Mouse (Mus musculus) forebrain, embryonic 16.5 days (tissue): ENCODE measurements around the gene Hgd. TPM values are rescaled to one million over a fixed set of nuclear protein-coding genes. Genes with fewer than 3 reads are reported as not detected.

Experiments used
- ATAC-seq: fragments of 200-750 bp; cut with Nextera tagmentation; 2 replicates; pipeline ENCODE4 v1.8.0; 2017; ENCODE audit warnings: mild to moderate bottlenecking, moderate library complexity
- H3K27ac ChIP-seq: fragments of 300-500 bp; sonication (generic); 2 replicates; pipeline ENCODE4 v1.5.1; 2014; ENCODE audit warnings: low read length, control low read depth
- H3K27me3 ChIP-seq: fragments of 300-500 bp; sonication (generic); replicated peaks from 2 replicates; pipeline ENCODE4 v1.6.1; 2014; ENCODE audit warnings: low read length; ENCODE audit not compliant: control insufficient read depth, insufficient read depth
- H3K36me3 ChIP-seq: fragments of 300-500 bp; sonication (generic); 2 replicates; pipeline ENCODE4 v1.6.1; 2014; ENCODE audit not compliant: control insufficient read depth, insufficient read depth
- H3K4me1 ChIP-seq: fragments of 300-500 bp; sonication (generic); replicated peaks from 2 replicates; pipeline ENCODE4 v1.6.1; 2014; ENCODE audit warnings: low read length; ENCODE audit not compliant: control insufficient read depth, insufficient read depth
- H3K4me2 ChIP-seq: fragments of 300-500 bp; sonication (generic); 2 replicates; pipeline ENCODE4 v1.6.1; 2014; ENCODE audit warnings: mild to moderate bottlenecking, low read length, control low read depth
- H3K4me3 ChIP-seq: fragments of 300-500 bp; sonication (generic); replicated peaks from 2 replicates; pipeline ENCODE4 v1.5.1; 2014; ENCODE audit warnings: mild to moderate bottlenecking, low read length, control low read depth
- H3K9ac ChIP-seq: fragments of 300-500 bp; sonication (generic); replicated peaks from 2 replicates; pipeline ENCODE4 v1.6.1; 2014; ENCODE audit warnings: low read depth, low read length, control low read depth
- H3K9me3 ChIP-seq: fragments of 300-500 bp; sonication (generic); 2 replicates; pipeline ENCODE4 v1.6.1; 2016; ENCODE audit warnings: low read length; ENCODE audit not compliant: control insufficient read depth
- WGBS: fragments of 180-500 bp; shearing (Covaris S2); extraction: QIAGEN DNeasy Blood & Tissue Kit; methylation state at CpG from one replicate; pipeline ENCODE4 v1.1.7; 2014; 5-methylcytosine and 5-hydroxymethylcytosine counted together
- polyA plus RNA-seq: library from polyadenylated mRNA; unstranded; fragments of >200 nt; fragmentation: Nextera tagmentation; extraction: Ambion mirVana; gene quantifications from 2 replicates; pipeline ENCODE4 v1.2.1, GENCODE M21; 2015

Hgd gene
- polyA plus RNA-seq = 0.19 and 0.23 TPM in 2 replicates

DNA sequence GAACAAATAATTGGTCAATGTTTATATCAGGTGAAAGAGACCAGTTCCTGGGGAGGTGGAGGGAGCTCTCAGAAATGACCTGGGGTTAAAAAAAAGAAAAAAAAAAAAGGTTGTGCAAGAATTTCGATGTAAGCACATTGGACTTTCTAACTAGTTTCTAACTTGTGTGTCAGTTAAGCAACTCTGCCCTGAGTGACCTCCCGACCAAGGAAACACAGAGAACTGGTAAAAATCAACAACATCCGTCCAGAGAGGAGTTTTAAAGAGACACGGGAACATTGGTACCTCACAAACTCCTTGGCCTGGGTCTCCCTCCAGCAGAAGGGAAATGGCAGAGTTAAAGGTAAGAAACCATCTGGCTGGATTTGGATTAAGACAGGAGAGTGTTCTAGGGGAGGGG, at the start of gene Hgd:
TSS of gene Hgd (plus strand) at position 160 of the 400 bp plus-strand sequence.
- Histone ChIP-seq H3K36me3 (no peaks in the 10 kb centered on the region), H3K4me1 (peaks cover 19% of the 10 kb centered on the region), H3K4me2 (no peak within 1 kb of the TSS), H3K27ac (no peak within 1 kb of the TSS), H3K27me3 (no peaks in the 10 kb centered on the region), H3K9ac (no peak within 1 kb of the TSS), H3K4me3 (no peak within 1 kb of the TSS), H3K9me3 (no peaks in the 10 kb centered on the region)
- 79% methylated on average over 4 of the region's 4 CpGs for WGBS
- ATAC-seq = no peak

DNA sequence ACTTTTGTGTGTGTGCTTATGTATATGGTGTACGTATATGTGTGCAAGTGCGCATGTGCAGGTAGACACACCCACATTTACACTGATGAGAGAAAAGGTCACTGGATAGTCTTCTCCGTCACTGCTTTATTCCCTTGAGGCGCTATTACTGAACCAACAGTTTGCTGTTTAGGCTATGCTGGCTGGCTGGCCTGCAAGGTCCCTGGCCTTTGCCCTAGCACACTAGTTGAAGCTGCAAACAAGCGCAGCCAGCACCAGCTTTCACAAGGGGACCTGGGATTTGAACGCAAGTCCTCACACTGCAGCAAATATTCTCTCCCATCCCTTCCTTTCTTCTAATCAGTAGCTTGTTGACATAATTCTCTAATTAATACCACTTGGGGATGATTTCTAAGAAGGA, 49.8 kb upstream of the Hgd start:
- no peak for ATAC-seq
- H3K27ac ChIP-seq = no peak overlapping the region
- no peaks in the 10 kb centered on the region for H3K9me3 ChIP-seq
- 94% methylated on average over 6 of the region's 6 CpGs for WGBS
- no peak overlapping the region for H3K4me3 ChIP-seq
- H3K36me3 ChIP-seq = no peaks in the 10 kb centered on the region
- no peak overlapping the region for H3K9ac ChIP-seq
- H3K27me3 ChIP-seq = no peaks in the 10 kb centered on the region
- no peaks in the 10 kb centered on the region for H3K4me1 ChIP-seq
- no peak overlapping the region for H3K4me2 ChIP-seq

DNA sequence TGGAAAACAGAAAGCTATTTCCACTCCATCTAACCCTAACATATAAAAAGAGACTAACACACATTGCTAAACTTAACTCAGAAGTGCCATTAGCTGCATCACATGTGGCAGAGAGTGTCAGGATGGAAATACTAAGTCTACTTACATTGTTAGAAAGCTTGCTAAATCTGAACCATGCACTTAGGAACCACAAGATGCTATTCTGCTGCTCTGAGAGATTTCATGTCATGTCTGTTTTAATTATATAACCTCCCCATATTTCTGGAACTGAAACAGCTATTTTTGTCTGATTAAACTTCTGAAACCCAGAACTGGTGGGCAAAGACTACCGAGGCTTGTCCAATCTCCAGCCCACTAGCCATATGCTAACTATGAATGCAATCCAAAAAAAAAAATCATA, 47.9 kb upstream of the Hgd start:
- no peak overlapping the region for H3K4me3 ChIP-seq
- H3K27me3 ChIP-seq = no peaks in the 10 kb centered on the region
- H3K27ac ChIP-seq = no peak overlapping the region
- 89% methylated on average over 1 of the region's 1 CpGs for WGBS
- no peaks in the 10 kb centered on the region for H3K4me1 ChIP-seq
- H3K36me3 ChIP-seq = no peaks in the 10 kb centered on the region; the same call in 1 of the 2 replicates
- no peaks in the 10 kb centered on the region for H3K9me3 ChIP-seq
- no peak overlapping the region for H3K9ac ChIP-seq
- ATAC-seq = no peak
- no peak overlapping the region for H3K4me2 ChIP-seq

DNA sequence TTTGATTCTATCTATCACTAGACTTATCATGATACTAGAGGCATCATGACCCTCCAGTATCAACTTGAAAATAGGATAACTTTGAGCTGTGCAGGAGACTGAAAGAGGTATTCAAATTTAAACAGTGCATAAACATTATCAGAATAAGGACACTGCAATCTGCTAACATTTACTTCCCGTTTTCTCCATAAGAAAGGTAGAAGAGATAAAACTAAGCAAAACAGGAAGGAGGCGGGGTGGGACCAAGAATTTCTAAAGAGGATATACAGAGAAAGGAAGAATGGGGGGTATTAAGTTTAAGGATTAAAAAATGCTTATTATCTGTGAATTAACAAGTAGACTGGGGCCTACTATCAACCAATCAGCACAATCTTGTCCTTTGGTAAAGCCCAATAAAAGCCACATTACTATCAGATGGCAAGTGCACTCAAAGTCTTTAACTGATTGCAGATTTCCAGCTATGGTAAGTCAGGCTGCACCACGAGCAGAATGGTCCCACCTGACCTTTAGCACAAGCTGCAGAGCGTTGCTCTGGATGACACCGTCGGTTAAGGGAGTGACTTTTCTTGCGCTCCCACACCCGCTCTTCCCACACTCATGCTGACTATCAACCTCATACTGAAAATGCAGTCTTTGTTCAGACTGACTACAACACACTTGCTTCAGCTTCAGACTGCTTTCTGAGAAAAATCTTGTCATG, 46.4 kb upstream of the Hgd start:
- Histone ChIP-seq H3K27me3 (no peaks in the 10 kb centered on the region), H3K4me2 (no peak overlapping the region), H3K9ac (no peak overlapping the region), H3K9me3 (no peaks in the 10 kb centered on the region), H3K4me1 (peaks cover 9% of the 10 kb centered on the region), H3K4me3 (no peak overlapping the region), H3K27ac (no peak overlapping the region), H3K36me3 (no peaks in the 10 kb centered on the region; the same call in 1 of the 2 replicates)
- 93% methylated on average over 8 of the region's 8 CpGs for WGBS
- no peak for ATAC-seq

DNA sequence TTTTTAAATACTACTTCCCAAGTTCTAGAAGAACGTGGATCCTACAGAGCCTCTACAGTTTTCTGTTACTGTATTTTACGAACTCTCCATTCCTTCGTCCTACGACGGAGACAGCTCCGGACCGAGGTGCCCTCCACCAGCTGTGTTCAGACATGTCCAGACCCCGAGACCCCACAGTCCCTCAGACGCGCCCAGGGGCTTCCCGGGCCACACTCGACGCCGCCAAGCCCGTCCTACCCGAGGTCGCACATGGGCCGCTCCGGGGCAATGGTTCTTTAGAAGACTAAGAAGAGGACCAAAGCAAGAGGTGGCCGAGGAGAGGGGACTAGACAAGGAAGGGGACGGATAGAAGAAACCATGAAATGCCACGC, 40.7 kb upstream of the Hgd start:
- H3K27me3 ChIP-seq = no peaks in the 10 kb centered on the region
- peak; percentile 48 for ATAC-seq
- WGBS = under 1% methylated on average over 22 of the region's 22 CpGs

DNA sequence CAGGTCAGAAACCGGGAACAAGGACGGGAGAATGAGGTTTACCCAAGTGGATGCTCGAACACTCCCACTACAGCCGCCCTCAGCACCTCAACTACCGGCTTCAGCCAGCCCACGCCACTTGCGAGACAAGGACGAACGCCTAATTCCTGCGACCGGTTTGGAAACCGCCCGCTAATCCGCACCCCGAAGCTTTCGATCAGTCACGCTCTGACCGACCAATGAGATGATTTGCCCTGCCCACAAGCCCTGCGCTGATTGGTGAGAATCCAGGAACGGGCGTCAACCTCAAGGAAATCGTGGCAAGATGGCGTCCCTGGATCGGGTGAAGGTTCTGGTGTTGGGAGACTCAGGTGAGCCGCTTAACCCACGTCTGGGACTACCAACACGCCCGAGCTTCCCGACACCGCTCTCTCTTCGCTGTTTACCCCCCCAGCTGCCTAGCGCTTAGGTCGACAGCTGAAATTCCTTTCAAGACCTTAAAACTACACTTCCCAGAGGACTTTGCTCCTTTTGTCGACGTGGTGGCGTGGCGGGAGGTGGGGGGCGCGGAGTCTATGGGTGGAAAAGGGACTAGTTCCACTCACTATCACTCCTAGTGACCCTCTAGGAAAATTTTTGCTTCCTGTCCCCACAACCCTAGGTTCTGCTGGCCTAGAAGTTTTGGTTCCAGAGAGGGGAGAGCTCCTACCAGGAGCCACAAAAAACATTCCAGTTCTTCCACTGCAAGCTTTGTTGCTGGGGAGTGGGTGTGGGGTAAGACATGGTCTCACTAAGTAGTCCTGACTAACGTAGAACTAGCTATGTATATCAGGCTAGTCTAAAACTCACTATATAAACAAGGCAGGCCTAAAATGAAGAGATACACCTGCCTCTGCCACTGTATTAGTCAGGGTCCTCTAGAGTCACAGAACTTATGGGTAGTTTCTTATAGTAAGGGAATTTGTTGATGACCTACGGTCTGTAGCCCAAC, 40.1 kb upstream of the Hgd start, which contains the start of the genes Gtf2e1 and Rabl3:
TSS of gene Gtf2e1 (minus strand) at position 179 of the 970 bp plus-strand sequence.
TSS of gene Rabl3 (plus strand) at position 275 of the 970 bp plus-strand sequence.
- Histone ChIP-seq H3K4me2 (peak within 1 kb of the TSS; percentile 92), H3K27me3 (no peaks in the 10 kb centered on the region), H3K4me3 (peak within 1 kb of the TSS; percentile 94), H3K9me3 (no peaks in the 10 kb centered on the region), H3K9ac (peak within 1 kb of the TSS; percentile 97), H3K4me1 (peaks cover 20% of the 10 kb centered on the region), H3K36me3 (no peaks in the 10 kb centered on the region; the same call in 1 of the 2 replicates), H3K27ac (peak within 1 kb of the TSS; percentile 95)
- 1% methylated on average over 41 of the region's 41 CpGs for WGBS
- ATAC-seq = peak; percentile 99

More for the DNA sequence above, 40.7 kb upstream of the Hgd start:
- H3K9ac ChIP-seq = peak overlapping the region; percentile 97
- H3K4me1 ChIP-seq = peaks cover 20% of the 10 kb centered on the region
- peak overlapping the region; percentile 94 for H3K4me3 ChIP-seq
- H3K36me3 ChIP-seq = no peaks in the 10 kb centered on the region; the same call in 1 of the 2 replicates
- no peaks in the 10 kb centered on the region for H3K9me3 ChIP-seq
- peak overlapping the region; percentile 95 for H3K27ac ChIP-seq
- peak overlapping the region; percentile 92 for H3K4me2 ChIP-seq

DNA sequence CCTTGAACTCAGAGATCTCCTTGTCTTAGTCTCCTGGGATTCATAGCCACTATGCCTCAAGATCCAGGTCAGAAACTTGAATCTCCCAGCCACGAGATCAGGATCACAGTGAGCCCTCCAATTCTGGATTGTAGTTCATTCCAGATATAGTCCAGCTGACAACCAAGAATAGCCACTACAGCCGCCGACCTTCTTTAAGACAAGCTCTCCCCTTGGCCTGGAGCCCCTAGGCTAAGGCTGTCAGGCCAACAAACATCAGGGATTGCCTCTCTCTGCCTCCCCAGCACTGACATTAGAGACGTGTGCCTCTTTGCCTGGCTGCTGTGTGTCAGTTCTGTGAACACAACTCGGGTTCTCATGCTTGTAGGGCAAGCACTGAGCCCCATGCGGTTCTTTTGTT, 39.2 kb upstream of the Hgd start:
- H3K9me3 ChIP-seq = no peaks in the 10 kb centered on the region
- H3K4me1 ChIP-seq = peaks cover 20% of the 10 kb centered on the region
- H3K27ac ChIP-seq = no peak overlapping the region
- 85% methylated on average over 6 of the region's 6 CpGs for WGBS
- no peak overlapping the region for H3K9ac ChIP-seq
- H3K4me3 ChIP-seq = no peak overlapping the region
- H3K4me2 ChIP-seq = no peak overlapping the region; the same call in 1 of the 2 replicates
- ATAC-seq = no peak
- H3K27me3 ChIP-seq = no peaks in the 10 kb centered on the region
- no peaks in the 10 kb centered on the region; the same call in 1 of the 2 replicates for H3K36me3 ChIP-seq

DNA sequence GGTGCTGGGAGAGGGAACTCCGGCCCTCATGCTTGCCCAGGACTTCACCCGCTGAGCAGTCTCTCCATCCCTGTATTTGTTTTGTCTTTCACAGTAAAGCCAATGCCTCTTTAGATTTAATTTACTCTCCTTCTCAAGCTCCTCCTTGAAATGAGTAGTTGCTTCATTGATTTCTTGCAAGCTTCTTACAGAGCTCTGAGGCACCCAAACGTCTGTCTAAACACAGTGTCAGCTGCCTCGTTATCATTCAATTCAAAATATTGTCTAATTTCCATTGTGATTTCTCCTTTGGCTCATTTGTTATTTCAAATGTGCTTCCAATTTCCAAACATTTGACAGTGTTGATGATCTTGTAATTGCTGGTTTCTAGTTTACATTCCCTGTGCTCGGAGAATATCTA, 33.6 kb upstream of the Hgd start:
- Histone ChIP-seq H3K4me3 (no peak overlapping the region), H3K9me3 (no peaks in the 10 kb centered on the region), H3K9ac (no peak overlapping the region), H3K36me3 (no peaks in the 10 kb centered on the region), H3K4me2 (no peak overlapping the region), H3K27me3 (no peaks in the 10 kb centered on the region), H3K27ac (peak overlapping the region; percentile 48; the same call in 1 of the 2 replicates), H3K4me1 (peaks cover 4% of the 10 kb centered on the region)
- 31% methylated on average over 5 of the region's 5 CpGs for WGBS
- ATAC-seq = peak; percentile 83

DNA sequence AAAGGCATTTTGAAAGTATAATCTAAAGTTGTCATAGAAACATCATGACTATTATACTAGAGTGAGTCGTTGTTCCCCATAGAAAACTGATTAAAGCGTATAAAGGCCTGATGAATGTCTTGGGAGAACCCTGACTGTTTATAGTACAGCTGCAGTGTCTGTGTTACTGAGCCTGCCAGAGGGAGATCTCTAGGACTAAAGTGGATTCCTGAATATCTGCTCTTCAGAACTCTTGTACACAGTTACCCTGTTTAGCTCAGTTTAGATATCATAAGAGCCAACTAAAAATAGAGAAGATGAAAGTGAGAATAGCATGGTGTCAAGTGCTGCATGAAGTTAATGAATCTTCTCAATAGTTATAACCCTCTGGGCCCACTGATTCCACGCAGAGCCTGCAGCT, 29.7 kb upstream of the Hgd start:
- Histone ChIP-seq H3K4me3 (no peak overlapping the region), H3K4me2 (no peak overlapping the region), H3K27me3 (no peaks in the 10 kb centered on the region), H3K36me3 (no peaks in the 10 kb centered on the region), H3K9me3 (no peaks in the 10 kb centered on the region), H3K9ac (no peak overlapping the region), H3K27ac (no peak overlapping the region), H3K4me1 (peaks cover 4% of the 10 kb centered on the region)
- ATAC-seq = no peak
- 74% methylated on average over 3 of the region's 3 CpGs for WGBS
